Mouse (Mus musculus) brain, embryonic 14.5 days (tissue): ENCODE results near the gene Schip1.

ENCODE experiments used
- CTCF ChIP-seq: fragments of 200-500 bp; IDR thresholded peaks from 2 replicates; pipeline ENCODE4 v1.5.1; 2012; ENCODE audit warnings: inconsistent platforms, mild to moderate bottlenecking, moderate library complexity, borderline replicate concordance; ENCODE audit not compliant: insufficient read depth, insufficient read length; ENCODE audit errors: extremely low read depth
- POLR2A ChIP-seq: fragments of 200-500 bp; IDR thresholded peaks from 2 replicates; pipeline ENCODE4 v1.6.1; 2012; ENCODE audit warnings: mild to moderate bottlenecking, inconsistent platforms, borderline replicate concordance; ENCODE audit not compliant: poor library complexity, insufficient read depth, insufficient read length, severe bottlenecking; ENCODE audit errors: extremely low read depth

DNA sequence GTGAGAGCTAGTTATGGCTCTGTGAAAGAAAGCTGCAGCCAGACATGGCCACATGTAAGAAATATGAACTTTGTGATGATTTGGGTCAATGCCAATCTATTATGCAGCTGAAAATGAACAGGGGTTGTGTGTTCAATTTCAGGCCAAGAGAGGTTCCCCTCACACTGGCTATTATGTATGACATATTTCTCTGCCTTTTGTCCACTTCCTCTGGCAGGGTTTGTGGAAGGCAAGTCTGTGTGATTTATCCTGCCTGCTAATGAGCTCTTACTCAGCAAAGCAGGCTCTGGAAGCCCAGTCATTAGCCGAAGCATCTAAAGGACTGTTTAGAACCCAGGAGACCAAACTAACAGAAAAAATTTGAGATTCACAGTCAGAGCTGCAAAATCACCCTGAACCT lies 113.6 kb downstream of the Schip1 start:
- TF ChIP-seq CTCF, result no peak
- TF ChIP-seq POLR2A, result no peak
